Mouse (Mus musculus) liver (tissue): ENCODE measurements at regions not wholly inside any gene's neighbourhood (a gene's known extent, or its start where the extent isn't known, plus 50 kb on each side); places are given as distances from the start of the nearest gene placed in this dataset.

Experiments used
- DNase-seq: peaks from one replicate; pipeline ENCODE4 v3.0.0-alpha.2; 2020; ENCODE audit warnings: mixed read lengths

DNA sequence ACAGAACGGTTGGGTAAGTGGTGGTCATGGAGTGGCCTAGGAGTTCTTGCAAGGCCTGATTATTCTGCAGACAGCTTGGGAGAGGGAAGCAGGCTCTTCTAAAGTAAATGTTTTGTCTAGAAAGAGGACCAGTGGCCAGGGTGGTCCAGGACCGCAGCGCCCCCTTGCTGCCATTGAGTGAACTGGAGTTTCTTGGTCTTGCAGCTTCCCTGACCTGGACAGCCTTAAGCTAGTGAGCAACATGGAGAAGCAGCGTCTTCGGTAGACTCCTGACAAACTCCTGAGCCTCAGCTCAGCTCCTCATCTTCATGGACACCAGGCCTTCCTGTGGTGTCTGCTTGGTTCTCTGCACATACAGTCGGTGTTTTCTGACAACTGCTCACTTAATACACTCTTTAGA lies 376.4 kb downstream of the Nkx6-1 start:
- DNase-seq, result peak; percentile 7

DNA sequence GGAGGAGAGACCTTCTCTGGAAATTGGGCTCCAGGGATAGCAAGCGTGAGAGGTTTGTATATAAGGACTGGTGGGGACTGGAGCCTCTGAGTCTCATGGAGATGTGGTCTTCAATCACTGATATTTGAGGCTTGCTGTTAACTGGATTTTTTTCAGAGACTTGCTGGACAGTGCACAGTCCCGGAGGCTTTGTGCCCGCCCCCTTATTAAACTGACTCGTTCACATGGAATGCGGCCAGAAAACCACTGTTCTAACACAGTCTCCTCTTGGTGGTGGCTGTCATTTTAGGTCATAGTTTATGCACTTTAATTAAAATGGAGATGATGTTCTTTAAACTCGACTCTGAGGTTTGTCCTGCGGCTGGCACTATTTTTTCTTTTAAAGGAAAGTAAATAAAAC lies 378.9 kb downstream of the Nkx6-1 start:
- DNase-seq, result no peak

DNA sequence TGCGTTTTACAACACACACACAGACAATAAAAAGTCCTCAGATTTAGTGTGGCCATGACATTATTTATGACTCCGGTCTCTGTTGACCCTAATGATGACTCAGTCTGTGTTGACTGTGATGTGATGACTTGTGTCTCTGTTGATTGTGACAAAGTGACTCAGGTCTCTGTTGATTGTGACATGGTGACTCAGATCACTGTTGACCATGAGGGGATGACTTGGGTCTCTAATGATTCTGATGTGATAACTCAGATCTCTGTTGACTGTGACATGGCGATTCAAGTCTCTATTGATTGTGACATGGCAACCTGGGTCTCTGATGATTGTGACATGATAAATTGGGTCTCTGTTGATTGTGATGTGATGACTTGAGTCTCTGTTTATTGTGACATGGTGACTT lies 405.0 kb downstream of the Gpat3 start:
- DNase-seq, result no peak

DNA sequence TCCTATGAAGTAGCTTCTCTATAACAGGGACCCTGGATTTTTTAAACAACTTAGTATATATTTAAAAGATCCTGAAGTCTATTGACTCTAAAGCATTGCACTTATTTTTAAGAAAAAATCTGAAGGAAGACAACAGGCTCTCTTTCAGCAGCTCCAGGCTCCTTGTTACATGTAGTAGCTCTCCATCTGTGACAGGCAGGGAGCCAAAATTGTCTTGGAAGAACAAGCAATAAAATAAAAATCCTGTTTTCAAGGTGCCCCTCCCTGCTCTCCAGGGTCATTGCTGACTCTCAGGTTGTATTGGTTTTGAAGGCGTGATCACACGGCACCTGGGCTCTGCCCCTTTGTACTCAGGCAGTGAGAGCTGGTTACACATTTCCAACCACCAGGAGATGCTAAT lies 397.1 kb downstream of the Gpat3 start:
- no peak for DNase-seq

DNA sequence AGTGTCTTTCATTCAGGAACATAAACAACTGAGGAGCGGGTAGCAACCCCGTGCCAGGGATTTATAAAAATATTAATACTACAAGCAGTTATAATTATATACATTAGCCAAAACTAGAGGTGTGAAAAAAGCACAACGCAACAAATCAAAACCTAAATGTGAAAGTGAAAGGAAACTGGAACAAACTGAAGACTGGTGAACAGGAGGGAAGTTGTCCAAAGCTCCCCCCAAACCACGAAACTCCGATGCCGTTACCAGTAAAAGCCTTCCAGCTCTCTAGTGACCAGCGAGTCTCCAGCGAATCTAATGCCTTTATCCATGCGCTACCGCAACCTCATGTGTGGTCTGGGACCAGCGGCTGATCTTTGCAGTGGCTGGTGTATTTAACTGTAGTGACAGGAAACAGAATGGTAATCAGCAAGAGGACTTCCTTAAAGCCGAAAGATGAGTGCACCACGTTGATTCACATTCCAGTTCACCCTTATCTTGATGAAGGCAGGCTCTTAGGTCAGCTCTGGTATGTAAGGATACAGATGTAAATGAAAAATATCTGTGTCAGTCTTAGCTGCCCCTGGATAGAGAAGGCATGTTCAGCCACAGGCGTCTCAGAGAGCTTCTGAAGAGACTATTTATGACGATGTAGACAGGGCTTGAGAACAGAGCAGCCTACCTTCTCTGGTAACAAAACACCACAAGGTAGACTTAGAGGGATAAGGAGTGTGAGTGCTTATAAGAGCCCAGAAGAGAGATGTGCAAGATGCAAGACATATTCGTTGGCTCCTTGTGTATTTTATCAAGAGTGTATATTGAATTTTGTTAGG lies 394.0 kb downstream of the Gpat3 start:
- DNase-seq, result no peak

DNA sequence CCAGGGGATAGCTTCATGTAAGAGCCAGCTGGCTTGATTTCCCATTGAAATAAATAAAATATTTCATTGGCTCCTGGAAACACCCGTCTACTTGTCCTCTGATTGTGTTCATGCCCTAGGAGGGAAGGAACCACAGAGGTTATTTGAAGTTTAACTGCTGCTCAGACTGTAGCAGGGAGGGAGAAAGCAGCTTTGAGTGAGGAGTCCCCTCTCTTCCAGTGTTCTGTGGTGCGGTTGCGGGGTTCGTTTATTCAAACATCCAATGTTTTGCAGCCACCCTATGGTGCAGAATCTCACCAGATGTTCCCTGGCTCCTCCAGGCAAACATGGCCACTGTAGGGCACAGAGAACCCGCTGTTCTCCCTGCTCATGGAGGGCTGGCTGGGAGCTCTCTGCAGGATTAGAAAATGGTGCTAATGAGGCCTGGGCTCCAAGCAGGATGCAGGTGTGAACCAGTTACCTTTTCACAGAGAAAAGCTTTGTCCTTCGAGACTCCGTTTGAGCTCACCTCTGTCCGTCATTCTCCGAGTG lies 390.7 kb downstream of the Gpat3 start:
- DNase-seq, result no peak

DNA sequence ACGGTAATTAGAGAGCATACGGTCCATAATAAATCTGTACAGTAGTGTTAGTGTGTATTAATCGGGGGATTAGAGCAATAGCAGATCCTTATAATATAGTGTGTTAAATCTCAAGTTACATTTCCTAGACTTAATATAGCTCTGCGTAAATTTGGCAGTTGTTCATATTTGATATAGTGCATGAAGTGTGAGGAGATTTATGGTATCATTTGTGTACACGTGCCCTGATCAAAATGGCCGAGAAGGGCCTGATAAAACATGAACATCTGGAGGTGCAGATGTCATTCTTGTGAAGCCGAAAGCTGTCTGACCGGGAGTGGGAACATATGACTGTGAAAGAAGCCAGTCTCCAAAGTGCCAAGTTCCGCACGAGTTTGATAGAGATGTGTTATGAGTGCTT lies 376.9 kb downstream of the Gpat3 start:
- no peak for DNase-seq

DNA sequence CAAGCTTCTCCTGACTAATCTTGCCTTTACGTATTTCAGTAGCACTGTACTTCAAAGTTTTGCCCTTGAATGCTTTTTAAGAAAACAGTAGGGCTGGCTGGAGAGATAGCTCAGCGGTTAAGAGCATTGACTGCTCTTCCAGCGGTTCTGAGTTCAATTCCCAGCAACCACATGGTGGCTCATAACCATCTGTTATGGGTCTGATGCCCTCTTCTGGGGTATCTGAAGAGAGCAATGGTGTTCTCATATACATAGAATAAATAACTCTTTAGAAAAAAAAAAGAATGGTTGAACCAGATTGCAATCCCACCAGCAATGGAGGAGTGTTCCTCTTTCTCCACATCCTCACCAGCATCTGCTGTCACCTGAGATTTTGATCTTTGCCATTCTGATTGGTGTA lies 372.6 kb downstream of the Gpat3 start:
- no peak for DNase-seq

DNA sequence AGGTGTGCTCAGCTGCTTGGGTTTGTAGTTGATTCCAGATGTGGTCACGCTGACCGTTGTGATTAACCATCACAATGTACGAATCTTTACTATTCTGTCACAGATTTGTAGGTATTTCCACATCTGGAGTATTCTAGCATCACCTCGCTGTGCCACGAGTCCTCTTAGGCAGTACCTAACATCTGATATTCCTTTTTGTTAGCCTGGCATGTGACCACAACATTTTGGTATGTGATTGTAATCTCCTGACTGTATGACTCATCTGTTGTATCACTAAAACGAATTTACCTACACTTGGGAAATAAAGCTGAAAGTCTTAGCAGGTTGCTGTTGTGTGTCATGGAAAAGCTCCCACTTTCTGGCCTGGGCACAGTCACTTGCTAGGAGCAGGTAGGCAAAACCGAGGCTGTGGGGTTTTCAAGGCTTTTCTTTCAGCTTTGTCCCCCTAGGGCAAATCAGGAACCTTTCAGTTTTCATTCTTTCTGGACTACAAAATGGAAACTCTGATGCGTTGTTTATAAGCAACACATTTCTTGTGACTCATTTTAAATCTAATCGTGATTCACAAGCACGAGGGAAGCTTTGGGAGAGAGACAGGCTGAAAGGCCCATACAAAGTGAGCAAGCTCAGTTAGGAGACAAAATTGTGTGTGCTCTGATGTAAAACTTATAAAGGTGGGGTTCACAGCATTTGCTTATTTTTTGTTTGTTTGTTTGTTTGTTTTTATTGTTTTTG lies 371.5 kb downstream of the Gpat3 start:
- DNase-seq, result no peak

DNA sequence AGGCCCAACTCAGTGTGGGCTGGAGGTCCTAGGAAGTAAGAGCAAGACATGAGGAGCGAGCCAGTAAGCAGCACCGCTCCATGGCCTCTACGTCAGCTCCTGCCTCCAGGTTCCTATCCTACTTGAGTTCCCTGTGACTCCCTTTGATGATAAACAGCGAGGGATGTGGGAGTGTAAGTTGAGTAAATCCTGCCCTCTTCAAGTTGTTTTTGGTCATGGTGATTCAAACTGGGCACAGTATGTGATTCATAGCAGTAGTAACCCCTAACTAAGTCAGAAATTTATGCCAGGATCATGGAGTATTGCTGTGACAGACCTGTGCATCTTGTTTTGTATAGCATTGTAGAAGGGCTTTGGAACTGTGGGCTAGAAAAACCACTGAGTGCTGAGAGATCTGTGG lies 366.5 kb downstream of the Gpat3 start:
- no peak for DNase-seq

DNA sequence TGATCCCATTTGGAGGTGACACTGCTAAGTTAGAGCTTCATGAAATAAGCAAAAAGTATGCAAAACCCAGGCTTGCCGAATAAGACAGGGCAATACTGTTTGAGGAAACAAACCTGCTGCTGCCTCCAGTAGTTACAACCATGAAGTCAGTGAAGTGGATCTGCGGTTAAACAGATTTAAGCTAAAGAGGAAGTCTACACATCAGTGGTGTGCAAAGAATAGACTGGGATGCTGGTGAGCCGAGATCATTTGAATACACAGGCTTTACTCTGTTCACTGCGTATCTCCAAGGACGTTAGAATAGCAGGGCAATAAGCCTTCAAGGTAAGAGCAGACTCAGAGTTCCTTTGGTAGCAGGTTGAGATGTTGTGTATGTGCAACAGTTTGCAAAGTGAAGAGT lies 362.6 kb downstream of the Gpat3 start:
- no peak for DNase-seq

DNA sequence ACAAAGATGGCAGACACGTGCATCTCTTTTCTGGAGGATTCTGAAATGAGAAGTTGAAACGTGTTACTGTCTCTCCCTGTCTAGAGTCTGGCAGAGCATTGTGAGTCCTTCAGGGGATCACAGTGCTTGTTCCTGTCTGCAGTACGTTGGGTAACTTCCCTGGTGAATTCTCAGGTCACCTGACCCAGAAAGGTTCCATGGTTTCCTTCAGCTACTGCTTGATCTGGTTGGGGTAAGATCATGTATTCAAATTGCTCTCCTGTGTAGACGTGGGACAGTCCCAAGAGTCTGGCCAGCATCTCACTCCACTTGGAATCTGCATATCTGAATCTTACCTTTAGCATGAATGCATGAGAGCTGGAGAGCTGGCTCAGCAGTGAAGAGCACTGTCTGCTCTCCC lies 350.0 kb downstream of the Gpat3 start:
- no peak for DNase-seq

DNA sequence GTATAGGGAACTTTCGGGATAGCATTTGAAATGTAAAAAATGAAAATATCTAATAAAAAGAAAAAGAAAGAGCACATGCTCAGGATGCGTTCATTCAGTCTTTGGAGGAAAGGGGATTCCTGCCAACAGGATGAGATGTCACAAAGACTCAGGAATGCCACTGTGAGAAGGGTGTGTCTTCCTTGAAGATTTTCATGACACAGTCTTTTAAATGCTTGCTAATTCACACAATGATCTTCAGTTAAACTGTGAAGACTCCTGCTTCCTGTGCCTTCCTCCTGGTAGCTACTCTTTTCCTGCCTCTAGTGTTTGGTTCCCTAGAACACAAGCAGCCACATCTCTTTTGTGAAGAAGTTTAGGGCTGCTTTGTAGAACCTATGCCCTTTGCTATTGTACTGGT lies 345.5 kb downstream of the Gpat3 start:
- no peak for DNase-seq

DNA sequence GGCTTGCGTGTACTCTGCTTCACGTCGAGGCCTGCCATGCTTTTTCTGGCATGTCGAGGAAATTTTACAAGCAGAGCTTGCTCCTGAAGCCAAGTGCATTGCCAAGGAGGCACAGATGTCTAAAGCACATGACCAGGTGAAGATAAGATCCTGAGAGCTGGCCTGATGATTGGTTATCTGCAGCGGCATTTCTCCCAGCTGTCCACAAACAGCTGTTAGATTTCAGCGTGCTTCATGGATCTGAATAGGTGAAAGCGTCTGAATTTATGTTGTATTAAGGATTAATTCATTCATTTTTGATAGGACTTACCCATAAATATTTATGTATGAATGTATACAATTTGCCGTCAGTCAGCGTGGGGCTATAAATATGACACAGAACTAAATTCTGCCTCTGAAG lies 327.7 kb downstream of the Gpat3 start:
- no peak for DNase-seq

DNA sequence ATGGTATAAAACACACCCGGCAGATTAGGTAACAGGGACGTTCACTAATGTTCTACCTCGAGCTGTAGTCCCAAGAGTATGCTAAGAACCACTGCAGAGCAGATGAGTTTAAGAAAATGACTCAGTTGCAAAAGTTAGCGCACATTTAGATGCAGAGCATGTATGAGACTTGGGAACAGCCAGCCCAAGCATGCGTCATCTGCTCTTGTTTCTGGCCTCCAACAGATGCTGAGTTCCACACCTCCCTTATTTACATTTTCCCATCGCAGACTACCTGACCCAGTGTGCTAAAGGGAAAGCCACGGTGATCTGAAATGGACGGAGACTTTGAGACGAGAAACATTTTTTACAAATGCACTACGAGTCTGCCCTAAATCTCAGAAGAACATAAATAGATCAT lies 327.3 kb downstream of the Gpat3 start:
- DNase-seq, result no peak

DNA sequence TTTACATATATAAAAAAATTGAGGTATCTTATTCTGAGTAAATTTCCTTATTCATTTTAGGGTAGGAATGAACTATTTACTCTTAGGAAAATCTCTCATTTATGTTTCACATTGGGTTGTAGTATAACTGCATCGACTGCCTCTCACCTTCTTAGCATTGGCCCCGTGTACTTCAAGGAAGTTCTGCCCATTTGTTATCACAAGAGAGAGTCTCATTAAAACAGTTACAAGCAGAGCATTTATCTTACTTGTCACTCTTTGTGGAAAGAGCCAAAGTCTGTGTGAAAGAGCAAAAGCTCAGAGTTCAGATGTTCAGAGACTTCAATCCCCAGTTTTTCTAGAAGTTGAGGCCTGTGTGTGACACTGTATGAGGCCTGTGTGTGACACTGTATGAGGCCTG lies 323.6 kb downstream of the Gpat3 start:
- no peak for DNase-seq

DNA sequence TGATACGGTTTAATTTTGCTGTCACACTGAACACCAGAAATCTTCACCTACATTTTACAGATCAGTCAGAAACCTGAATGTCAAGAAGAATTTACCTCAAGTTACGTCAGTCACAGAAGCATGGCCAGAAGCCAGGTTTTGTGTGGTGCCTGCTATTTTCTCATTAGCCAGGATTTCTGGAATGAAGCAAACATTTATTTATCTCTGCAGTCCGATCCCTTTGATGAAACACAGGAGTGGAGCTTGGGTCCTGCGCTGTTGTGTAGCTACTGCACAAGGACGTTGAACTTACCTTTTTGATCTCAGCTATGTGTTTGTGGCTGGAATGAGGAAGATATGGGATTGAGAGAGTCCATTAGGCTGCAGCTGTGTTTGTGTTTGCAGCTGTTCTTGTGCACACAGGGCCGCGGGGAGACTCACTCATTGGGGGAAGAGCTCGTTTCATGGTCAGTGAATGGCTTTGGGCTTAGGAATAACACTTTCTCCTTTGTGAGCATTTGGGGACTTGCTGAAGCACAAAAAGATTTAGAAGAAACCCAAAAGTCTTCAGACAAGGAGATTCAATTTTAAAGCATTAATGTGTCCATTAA lies 318.2 kb downstream of the Gpat3 start:
- DNase-seq, result no peak

DNA sequence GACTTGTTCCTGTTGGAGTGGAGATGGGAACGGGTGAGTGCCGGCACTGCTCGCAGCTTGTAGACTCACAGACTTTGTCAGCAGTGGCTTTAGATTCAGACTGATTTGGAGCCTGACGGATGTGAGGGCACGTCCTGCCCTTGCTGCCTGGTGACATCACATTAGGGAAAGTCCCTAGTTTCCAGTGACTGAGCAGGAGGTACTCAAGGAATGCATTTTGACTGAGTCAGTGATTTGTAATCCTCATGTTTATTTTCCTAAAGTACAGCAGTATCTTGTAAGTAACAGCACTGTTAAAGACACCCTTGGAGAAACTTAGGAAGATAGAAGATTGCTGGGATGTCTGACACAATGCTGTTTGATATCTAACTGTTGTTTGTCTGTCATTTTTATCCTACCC lies 317.6 kb downstream of the Gpat3 start:
- no peak for DNase-seq

DNA sequence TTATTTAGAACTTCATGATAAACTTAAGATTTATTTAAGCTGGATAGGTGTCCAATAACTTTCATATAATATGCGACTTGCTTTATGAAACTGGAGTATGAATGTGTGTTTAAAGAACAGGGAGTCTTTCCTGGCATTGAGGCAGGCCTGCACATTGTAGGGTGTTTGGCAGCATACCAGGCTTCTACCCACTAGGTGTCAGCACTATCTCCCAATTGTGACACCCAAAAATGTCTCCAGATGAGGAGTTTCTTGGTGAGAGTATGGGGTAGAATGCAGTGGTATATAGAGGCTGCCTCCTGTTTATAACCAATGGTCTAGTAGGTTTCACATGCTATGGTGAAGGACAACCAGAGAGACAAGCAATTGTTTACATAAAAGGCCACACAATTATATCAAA lies 311.9 kb downstream of the Gpat3 start:
- DNase-seq, result no peak

DNA sequence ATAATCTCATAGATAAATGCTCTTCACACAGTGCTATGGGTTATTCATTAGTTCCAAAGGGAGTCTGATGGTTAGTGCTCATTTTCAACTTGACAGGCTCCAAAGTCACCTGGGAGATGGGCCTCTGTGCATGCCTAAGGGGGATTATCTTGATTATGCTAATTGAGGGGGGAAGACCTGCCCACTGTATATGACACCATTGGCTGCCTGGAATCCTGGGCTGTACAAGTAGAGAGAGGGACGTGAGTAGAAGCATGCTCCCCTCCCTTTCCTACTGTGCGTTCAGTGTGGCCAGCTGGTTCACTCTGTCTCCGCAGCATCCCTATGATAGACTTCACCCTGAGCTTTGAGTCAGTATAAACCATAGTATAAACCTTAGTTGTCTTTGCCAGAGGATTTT lies 300.8 kb downstream of the Gpat3 start:
- no peak for DNase-seq

DNA sequence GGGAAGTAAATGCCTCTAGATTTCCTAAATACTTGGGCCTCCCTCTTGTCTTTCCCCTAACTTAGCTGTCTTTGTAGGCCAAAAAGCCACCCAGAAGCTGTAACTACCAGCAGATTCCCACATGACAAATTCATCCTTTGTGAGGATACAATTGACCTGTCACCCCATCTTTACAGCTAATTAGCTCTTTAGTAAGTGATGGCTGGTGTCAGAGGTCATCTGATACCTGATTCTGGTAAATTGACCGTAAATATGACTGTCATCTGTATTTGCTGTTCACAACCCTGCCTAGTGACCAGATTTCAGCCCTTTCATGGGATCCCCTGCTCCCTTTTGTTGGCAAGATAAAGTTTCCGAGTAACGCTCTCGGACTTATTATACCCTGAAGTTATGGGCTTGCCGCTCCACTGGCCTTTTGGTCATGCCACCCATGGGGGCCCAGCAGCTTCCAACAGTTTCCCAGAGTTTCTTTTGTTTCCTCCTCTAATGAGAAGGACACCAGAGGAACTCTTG lies 279.5 kb downstream of the Gpat3 start:
- no peak for DNase-seq

DNA sequence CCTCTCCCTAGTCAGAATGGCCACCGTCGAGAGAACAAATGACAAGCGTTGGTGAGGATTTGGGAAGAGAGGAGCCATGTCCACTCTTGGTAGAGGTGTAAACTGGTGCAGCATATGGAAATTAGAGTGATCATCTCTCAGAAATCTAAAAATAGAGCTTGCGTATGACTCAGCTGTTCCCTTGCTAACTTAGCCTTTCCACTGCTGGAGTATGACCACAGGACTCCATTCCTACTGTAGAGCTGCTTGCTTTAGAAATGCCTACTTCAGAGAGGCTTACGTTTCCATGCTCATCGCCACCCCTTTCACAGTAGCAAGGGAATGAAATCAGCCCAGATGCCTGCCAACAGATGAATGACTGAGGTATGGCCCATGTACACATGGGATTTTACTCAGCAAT lies 277.4 kb downstream of the Gpat3 start:
- DNase-seq, result no peak

DNA sequence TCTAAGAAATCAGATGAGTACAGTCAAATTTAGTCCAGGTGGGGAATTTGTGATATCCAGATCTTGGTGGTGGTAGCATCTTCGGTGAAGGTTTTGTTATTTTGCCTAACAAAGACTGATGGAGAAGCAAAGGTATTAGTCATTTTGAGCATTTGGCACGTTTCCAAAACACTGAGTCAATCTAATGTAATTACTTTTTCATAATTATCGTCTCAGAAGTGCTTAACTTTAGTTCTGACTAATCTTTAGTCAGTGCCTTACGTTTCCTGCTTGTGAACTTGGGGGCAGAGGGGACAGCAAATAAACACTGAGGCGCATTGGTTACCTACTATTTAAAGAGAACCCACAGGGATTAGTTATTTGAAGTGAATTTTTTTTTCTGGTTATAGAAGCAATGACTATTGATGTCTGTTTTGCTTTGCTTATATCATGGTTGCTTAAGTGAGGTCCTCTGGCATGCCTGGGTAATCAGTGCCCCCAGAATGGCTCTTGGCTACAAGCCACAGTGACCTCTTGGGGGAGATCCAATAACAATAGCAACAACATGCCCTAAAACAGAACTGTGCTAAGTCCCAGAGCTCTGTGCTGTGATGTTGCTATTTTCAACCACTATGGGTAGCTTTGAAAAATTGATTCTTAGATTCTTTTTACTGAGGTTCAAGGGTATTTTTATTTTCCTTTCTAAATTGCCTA lies 275.1 kb downstream of the Gpat3 start:
- DNase-seq, result no peak
